Mouse (Mus musculus): Measurements from ENCODE around the gene Nell2.

The Nell2 gene

GRCm38 (mm10) chr15:95366506-95366905, 161.9 kb downstream of the Nell2 start:
- DNase-seq (ENCODE audit: extremely low read depth, low read depth, low spot score): no peak

GRCm38 (mm10) chr15:95354806-95355205, 173.6 kb downstream of the Nell2 start:
- DNase-seq (ENCODE audit: extremely low read depth, low read depth, low spot score): no peak

GRCm38 (mm10) chr15:95334323-95335296, 193.7 kb downstream of the Nell2 start:
- DNase-seq (ENCODE audit: extremely low read depth, low read depth, low spot score): no peak

GRCm38 (mm10) chr15:95333229-95333628, 195.1 kb downstream of the Nell2 start:
- no peak for DNase-seq (ENCODE audit: extremely low read depth, low read depth, low spot score)

- no peak for DNase-seq (ENCODE audit: extremely low read depth, low read depth, low spot score)
These were observed 197.4 kb downstream of the Nell2 start for GRCm38 (mm10) chr15:95330926-95331325.

- DNase-seq (ENCODE audit: extremely low read depth, low read depth, low spot score): no peak
These were observed 205.6 kb downstream of the Nell2 start for GRCm38 (mm10) chr15:95322744-95323143.

GRCm38 (mm10) chr15:95316626-95317025, 211.7 kb downstream of the Nell2 start:
- no peak for DNase-seq (ENCODE audit: extremely low read depth, low read depth, low spot score)

- no peak for DNase-seq (ENCODE audit: extremely low read depth, low read depth, low spot score)
These were observed 213.6 kb downstream of the Nell2 start for GRCm38 (mm10) chr15:95314808-95315145.

- no peak for DNase-seq (ENCODE audit: extremely low read depth, low read depth, low spot score)
These were observed 214.1 kb downstream of the Nell2 start for GRCm38 (mm10) chr15:95314121-95314807.

GRCm38 (mm10) chr15:95313286-95313685, 215.1 kb downstream of the Nell2 start:
- DNase-seq (ENCODE audit: extremely low read depth, low read depth, low spot score): no peak

GRCm38 (mm10) chr15:95304102-95304501, 224.3 kb downstream of the Nell2 start:
- no peak for DNase-seq (ENCODE audit: extremely low read depth, low read depth, low spot score)

- no peak for DNase-seq (ENCODE audit: extremely low read depth, low read depth, low spot score)
These were observed 231.8 kb downstream of the Nell2 start for GRCm38 (mm10) chr15:95296561-95296960.

- DNase-seq (ENCODE audit: extremely low read depth, low read depth, low spot score): no peak
These were observed 239.3 kb downstream of the Nell2 start for GRCm38 (mm10) chr15:95289047-95289446.

- no peak for DNase-seq (ENCODE audit: extremely low read depth, low read depth, low spot score)
These were observed 243.2 kb downstream of the Nell2 start for GRCm38 (mm10) chr15:95285199-95285598.

- DNase-seq (ENCODE audit: extremely low read depth, low read depth, low spot score): no peak
These were observed 247.4 kb downstream of the Nell2 start for GRCm38 (mm10) chr15:95280986-95281385.

GRCm38 (mm10) chr15:95278001-95278400, 250.4 kb downstream of the Nell2 start:
- DNase-seq (ENCODE audit: extremely low read depth, low read depth, low spot score): no peak

GRCm38 (mm10) chr15:95276556-95276955, 251.8 kb downstream of the Nell2 start:
- no peak for DNase-seq (ENCODE audit: extremely low read depth, low read depth, low spot score)

GRCm38 (mm10) chr15:95275553-95275952, 252.8 kb downstream of the Nell2 start:
- no peak for DNase-seq (ENCODE audit: extremely low read depth, low read depth, low spot score)

- no peak for DNase-seq (ENCODE audit: extremely low read depth, low read depth, low spot score)
These were observed 255.1 kb downstream of the Nell2 start for GRCm38 (mm10) chr15:95273236-95273635.

- no peak for DNase-seq (ENCODE audit: extremely low read depth, low read depth, low spot score)
These were observed 256.2 kb downstream of the Nell2 start for GRCm38 (mm10) chr15:95272167-95272566.

- no peak for DNase-seq (ENCODE audit: extremely low read depth, low read depth, low spot score)
These were observed 268.5 kb downstream of the Nell2 start for GRCm38 (mm10) chr15:95259671-95260450.
